Mouse (Mus musculus): ENCODE data around the gene Zfp169.
"Not testable (repeated sequence)": the region's sequence is repeated elsewhere in the genome, so short reads cannot be mapped to it uniquely, and the experiment has no call there.

Gene Zfp169

DNA sequence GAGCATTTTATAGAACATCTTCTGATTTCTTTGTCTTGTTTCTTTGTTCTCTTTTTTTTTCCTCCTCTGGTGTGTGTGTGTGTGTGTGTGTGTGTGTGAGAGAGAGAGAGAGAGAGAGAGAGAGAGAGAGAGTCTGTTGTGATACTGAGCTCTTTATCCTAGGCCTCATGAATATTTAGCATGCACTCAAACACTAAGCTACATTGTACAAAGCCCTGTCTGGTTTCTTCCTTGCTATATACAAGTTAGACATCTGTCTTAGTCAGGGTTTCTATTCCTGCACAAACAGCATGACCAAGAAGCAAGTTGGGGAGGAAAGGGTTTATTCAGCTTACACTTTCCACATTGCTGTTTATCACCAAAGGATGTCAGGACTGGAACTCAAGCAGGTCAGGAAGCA is 5.9 kb upstream of the Zfp169 start:
- not testable (repeated sequence) for DNase-seq (ENCODE audit: low spot score in 2 of 2)

DNA sequence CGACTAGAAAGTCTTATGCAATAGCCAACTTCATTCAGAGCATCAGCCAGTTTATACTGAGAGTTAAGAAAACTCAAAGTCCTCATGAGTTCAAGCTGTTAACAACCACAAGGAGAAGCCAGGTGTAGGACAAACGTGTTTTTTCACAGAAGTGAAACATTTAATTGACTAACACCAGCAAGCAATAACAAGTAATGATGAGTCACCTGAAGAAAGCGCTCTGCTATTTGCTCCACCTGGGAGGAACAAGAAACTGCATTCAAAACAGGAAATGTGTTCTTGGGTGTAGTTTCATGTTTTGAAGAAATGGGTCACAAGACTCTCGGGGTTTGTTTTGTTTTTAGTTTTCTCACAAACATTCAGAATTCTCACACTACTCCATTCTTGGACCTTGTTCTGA is 2.6 kb upstream of the Zfp169 start:
- no peak for DNase-seq (ENCODE audit: low spot score in 2 of 2)

DNA sequence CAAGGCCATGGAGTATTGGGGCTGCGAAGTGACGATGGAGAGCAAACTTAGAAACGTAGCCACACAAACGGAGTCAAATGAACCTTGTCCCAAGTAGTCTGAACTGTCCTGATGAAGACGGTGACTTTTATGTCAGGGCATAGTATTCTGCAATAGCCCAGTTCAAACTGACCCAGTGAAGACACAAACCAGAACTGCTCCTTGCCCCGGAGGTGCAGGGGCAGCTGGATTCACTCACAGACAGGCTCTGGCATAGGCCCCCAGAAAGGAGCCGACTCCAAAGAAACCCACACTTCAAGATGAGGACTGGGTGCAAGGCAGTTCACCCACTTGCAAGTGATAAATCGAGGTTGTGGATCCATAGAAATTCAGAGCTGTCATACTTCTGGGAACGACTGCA is 4.6 kb downstream of the Zfp169 start:
- DNase-seq (ENCODE audit: low spot score in 2 of 2) = no peak

DNA sequence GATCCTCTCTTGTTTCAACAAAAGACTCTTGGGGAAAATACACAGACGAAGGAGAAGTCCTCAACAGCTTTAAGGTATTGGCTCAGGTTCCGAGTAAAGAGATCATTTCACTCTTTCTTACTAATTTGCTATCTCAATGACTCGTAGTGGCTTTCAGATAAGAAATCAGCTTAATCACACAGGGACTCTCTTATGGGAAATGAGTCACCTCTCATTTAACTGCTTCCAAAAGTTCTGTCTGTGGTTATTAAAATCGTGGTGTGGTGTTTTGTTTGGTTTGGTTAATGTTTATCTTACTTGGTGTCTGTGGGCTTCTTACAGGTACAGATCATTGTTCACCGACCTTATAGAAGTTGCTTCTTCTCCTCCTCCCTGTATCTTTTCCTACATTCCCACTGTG is 10.8 kb downstream of the Zfp169 start:
- DNase-seq (ENCODE audit: low spot score in 2 of 2) = no peak

DNA sequence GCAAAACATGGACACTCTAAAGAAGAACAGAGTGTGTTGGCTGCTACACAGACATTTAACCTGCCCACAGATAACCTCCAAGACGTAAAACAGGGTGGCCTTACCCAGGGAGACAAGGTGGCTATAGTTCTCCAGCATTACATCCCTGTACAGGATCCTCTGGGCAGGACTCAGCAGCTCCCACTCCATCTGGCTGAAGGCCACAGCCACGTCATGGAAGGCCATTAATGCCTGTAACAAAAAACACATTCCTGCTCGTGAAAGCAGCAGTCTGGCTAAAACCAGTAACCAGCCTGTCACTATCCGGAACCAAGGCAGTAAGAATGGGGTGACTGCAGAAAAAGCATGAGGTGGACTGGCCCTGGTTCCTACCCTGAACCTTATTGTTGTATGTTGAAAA is 14.6 kb downstream of the Zfp169 start:
- no peak for DNase-seq (ENCODE audit: low spot score in 2 of 2)

DNA sequence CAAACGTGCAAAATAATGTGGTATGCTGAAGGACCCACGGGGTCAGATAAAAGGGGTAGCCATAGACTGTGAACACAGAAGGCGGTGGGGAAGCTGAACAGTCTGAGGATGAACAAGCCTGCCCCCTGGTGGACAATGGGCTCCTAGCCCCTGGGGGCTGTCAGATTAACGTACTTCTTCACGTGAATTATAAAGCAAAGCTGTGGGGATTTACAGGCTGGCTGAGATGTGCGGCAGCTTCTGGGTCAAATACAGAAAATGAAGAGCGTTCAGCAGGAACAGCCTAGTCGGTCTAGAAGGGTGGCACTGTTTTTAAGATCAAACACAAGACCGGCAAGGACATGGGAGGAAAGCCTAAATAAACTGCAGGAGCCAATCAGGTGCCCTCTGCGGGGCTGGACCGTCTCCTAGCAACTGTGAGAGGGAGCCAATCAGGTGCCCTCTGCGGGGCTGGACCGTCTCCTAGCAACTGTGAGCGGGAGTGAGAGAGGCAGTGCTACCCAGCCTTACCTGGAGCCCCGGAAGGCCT is 15.5 kb downstream of the Zfp169 start:
- peak; percentile 70 to 80 for DNase-seq (ENCODE audit: low spot score in 2 of 2)

DNA sequence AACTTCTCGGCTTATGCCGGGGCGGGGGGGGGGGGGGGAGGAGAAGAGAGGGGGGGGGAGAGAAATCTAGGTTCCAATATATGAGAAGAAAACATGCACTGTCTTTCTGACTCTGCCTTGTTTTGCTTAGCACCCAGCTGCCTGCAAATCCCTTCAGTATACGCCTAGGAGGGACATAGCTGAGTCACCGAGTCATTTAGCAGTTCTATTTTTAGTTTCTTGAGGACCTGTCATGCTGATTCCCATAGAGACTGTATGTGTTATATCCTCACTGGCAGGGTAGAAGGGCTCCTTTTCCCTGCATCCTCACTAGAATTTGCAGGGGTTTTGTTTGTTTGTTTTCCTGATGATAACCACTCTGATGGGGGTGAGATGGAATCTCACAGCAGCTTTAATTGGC is 20.1 kb downstream of the Zfp169 start:
- DNase-seq (ENCODE audit: low spot score in 2 of 2) = no peak

DNA sequence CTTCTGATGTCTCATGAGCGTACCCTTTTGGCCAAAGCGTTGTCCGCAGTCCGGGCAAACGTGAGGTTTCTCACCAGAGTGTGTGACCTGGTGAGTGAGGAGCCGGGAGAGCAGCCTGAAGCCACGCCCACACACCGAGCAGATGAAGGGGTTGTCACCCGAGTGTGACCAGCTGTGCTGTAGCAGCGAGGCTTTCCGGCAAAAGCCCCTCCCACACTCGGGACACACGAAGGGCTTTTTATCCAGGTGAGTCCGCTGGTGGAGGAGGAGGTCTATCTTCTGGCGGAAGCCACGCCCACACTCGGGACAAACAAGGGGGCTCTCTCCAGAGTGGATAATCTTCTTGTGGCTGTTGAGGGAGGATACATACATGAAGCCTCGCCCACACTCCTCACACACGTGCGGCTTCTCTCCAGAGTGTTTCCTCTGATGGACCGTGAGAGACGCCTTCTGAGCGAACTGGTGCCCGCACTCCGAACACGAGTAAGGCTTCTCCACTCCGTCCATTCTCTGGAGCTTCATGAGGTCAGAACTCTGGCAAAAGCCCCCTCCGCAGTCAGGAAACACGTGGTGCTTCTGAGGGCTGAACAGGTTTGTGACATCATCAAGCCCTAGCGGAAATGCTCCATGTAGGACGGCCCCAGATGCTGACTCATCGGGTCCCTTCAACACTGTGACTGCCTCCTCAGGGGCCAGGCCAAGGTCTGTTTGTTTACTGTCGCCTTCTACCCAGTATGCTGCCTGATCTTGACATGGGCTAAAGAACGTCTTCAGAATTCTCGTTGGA is 22.7 kb downstream of the Zfp169 start:
- no peak for DNase-seq (ENCODE audit: low spot score in 2 of 2)

DNA sequence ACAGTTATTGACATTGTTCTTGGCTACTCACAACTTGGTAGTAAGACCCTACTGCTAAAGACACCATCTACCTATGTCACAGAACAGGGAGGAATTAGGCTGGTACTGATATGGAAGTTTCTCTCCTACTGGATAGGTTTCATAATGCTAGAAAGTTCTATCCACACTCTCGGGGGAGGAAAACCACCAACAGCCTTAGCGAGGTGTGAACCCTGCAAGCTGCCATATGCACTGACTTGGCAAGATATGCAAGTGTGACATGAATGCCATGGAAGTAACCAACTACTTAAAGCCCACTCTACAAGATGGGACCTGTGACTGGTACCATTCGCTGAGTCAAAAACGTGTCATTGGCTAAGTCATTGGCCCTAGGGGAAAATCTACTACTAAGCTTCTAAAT is 29.6 kb downstream of the Zfp169 start:
- no peak for DNase-seq (ENCODE audit: low spot score in 2 of 2)

DNA sequence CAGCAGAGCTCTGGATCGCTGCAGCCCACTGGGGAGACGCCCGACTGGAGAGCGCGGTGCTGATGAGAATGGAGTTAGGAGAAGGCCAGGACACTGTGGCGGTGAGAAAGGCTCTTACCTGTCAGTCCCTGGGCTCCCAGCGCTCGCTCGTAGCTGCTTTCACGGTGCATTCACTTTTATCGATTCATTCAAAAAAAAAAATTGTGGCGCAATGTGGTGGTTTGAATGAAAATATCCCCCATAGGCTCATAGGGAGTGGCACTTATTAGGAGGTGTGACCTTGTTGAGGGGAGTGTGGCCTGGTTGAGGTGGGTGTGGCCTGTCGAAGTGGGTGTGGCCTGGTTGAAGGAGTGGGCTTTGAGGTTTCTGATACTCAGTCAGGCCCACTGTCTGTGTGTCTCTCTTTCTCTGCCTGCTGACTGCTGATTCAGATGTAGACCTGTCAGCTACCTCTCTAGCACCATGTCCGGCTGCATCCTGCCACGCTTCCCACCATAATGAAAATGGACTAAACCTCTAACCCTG is 44.5 kb downstream of the Zfp169 start:
- no peak for DNase-seq (ENCODE audit: low spot score in 2 of 2)

DNA sequence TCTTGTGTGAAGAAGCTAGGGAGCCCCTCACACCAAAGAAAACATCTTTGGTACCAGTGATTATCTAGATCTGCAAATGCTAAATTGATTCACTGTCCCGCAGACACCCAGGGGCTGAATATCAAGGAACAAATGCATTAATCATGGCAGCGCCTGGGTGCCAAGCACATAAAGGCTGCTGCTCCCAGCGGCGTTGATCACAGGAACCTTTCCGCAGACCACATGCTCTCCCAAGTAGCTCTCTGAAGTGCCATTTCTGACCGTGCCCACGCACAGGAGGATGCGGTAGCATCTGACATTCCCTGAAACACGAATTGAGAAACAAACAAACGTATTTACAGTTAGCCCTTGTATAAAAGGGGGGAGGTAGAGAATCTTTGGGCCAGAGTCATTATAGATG is 47.1 kb downstream of the Zfp169 start:
- DNase-seq (ENCODE audit: low spot score in 2 of 2) = no peak

DNA sequence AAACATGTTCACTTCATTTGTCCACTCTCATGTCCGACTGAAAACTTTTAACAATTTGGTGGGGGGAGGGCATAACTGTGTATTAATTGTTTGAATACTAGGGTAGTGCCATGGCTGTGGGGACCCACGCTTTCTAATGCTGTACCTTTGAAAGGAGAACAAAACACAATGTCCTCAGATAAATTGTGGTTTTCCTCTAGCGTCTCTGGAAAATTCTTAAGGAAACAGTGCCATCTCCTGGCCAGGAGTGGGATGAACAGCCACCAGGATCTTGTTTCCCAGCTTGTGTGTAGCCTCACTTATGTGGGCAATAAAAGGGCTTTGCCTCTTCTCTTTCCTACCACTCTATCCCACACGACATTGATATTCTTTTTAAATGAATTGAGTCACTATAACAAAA is 49.1 kb downstream of the Zfp169 start:
- DNase-seq (ENCODE audit: low spot score in 2 of 2) = peak; percentile 80 to 81

DNA sequence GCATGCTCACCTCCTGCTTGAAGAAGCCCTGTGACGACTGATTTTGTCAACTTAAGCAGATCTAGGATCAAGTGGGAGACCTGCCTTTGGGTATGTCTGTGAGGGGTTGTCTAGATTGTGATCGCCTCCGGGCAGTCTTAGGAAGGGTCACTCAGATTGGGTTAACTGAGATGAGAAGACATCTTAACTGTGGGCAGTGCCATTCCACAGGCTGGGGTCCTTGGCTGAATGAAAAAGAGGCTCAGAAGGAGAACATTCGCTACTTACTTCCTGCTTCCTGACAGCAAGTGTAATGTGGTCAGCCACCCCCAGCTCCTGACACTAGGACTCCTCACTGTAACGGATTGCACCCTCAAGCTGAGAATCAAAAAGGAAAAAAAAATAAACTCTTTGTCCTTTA is 54.0 kb downstream of the Zfp169 start:
- DNase-seq (ENCODE audit: low spot score in 2 of 2) = no peak

DNA sequence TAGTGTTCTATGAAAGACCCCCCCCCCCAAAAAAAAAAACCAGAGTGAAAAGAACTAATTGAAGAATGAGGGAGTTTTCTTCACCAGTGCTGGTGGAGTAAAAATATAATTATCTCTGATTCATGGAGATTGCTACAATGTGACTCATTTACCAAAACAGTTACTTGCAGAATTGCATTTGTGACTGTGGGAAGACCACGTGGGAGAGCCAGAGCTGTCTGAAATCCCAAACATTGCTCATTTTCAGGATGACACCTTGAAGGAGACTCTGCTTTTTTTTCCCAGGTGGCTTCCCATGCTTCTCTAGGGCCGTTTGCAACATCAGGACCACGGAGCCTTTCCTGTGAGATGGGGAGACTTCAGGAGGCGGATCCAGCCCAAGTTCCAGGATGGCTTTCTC is 65.1 kb downstream of the Zfp169 start:
- no peak for DNase-seq (ENCODE audit: low spot score in 2 of 2)

DNA sequence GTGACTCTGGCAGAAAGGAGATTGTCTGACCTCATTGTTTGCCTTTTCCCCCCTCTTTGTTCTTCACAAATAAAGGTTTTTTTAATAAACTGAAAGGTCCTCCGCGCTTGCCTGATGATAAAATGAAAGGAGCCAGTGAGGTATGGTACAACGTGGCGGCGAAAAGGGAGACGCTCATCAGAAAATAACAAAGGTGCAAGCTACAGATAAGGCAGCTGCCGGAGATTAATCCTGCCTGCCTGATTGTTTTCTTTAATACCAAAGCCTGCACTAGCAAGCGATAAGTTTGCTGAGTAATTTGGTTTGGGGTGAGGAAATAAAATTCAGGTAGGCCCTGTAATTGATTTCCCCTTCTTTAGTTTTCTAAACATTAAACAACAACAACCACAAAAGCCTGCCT is 69.3 kb downstream of the Zfp169 start:
- DNase-seq (ENCODE audit: low spot score in 2 of 2) = no peak

DNA sequence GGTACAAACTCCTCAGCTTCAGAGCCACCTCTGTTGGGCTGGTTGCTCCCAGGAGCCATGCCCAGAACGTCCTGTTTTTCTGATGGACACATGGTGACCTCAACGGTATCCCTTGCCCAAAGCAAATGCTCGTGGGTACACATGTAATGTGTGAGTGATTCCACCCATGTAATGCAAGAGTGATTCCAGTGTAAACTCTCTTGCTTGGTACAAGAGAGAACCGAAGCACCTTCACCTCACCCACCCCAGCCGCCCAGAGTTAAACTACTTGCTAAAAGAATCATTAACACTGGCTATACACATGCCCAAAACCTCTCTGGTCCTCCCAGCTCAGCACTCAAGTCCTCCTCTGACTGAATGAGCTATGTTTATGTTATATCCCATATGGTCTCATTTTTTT is 74.9 kb downstream of the Zfp169 start:
- DNase-seq (ENCODE audit: low spot score in 2 of 2) = no peak

Measured in frontal cortex, postnatal 25 days (tissue).